In genomic region chr17:87055051-87055459, GRCm38 (mm10) we compare ENCODE assay signal across 10 mouse cellular contexts. TPM values are rescaled to one million over a fixed set of nuclear protein-coding genes. Genes with fewer than 3 reads are reported as not detected.
DNase-seq lines count a peak whose midpoint lies in the region; ATAC-seq and TF ChIP-seq lines count a peak whose summit lies in the region.
"Had no signal": no experiment of that assay in that cellular context is flagged by ENCODE, and none has a peak within 500 bp of the region (broad histone marks: within the 10 kb centered on the region; RNA-seq: fewer than 3 reads in every experiment).

No protein-coding gene starts in this region.

- H3K9ac ChIP-seq in forebrain, embryonic 16.5 days (replicated peaks; ENCODE audit: low read depth, low read length), result no peak overlapping the region
- H3K9ac ChIP-seq in forebrain, embryonic 13.5 days, result no peak overlapping the region
- H3K9ac ChIP-seq in kidney, embryonic 16.5 days (replicated peaks; ENCODE audit: low read length), result peak overlapping the region; percentile 44; the same call in 1 of the 2 replicates
- H3K9ac ChIP-seq in lung, postnatal 0 days (replicated peaks; ENCODE audit: low read depth), result no peak overlapping the region

- DNase-seq in adrenal gland, adult 2 months, result peak; percentile 90
- DNase-seq in gastrocnemius, postnatal 25 days, result peak; percentile 50
- DNase-seq in lung, postnatal 0 days (ENCODE audit: low spot score), result peak; percentile 27
- peak; percentile 38 for DNase-seq in right cerebral cortex, postnatal 25 days
- DNase-seq in urinary bladder, postnatal 25 days (ENCODE audit: low spot score), result no peak

- no peak overlapping the region for H3K27ac ChIP-seq in forebrain, embryonic 16.5 days (ENCODE audit: low read length)
- no peak overlapping the region for H3K27ac ChIP-seq in forebrain, embryonic 13.5 days
- H3K27ac ChIP-seq in kidney, embryonic 16.5 days (ENCODE audit: low read length), result peak overlapping the region; percentile 75
- H3K27ac ChIP-seq in lung, postnatal 0 days (ENCODE audit: low read length), result 0 out of 2 replicates have a peak overlapping the region, but pooled peaks have one; percentile 39

- no peak for TF ChIP-seq CTCF in lung, postnatal 0 days (IDR thresholded peaks at IDR 0.05)

- H3K4me1 ChIP-seq in forebrain, embryonic 16.5 days (replicated peaks; ENCODE audit: control insufficient read depth, insufficient read depth, low read length), result peaks cover 2% of the 10 kb centered on the region; the same call in 1 of the 2 replicates
- H3K4me1 ChIP-seq in forebrain, embryonic 13.5 days, result 0 out of 2 replicates have a peak, but pooled peaks cover 3% of the 10 kb centered on the region
- H3K4me1 ChIP-seq in kidney, embryonic 16.5 days (ENCODE audit: insufficient read depth, low read length), result peaks cover 28% of the 10 kb centered on the region
- H3K4me1 ChIP-seq in lung, postnatal 0 days (ENCODE audit: insufficient read depth, low read depth, low read length), result peaks cover 3% of the 10 kb centered on the region; the same call in 1 of the 2 replicates

- H3K27me3 ChIP-seq in forebrain, embryonic 16.5 days (replicated peaks; ENCODE audit: control insufficient read depth, insufficient read depth, low read length), result no peaks in the 10 kb centered on the region
- no peaks in the 10 kb centered on the region for H3K27me3 ChIP-seq in forebrain, embryonic 13.5 days
- no peaks in the 10 kb centered on the region for H3K27me3 ChIP-seq in kidney, embryonic 16.5 days (ENCODE audit: insufficient read depth, low read length)
- no peaks in the 10 kb centered on the region for H3K27me3 ChIP-seq in lung, postnatal 0 days (replicated peaks; ENCODE audit: insufficient read depth, low read length)
- H3K27me3 ChIP-seq: CH12.LX had no signal

- TF ChIP-seq EP300 in lung, postnatal 0 days (IDR thresholded peaks at IDR 0.05), result no peak

- ATAC-seq in forebrain, embryonic 16.5 days, result peak; percentile 34; the same call in 1 of the 2 replicates
- no peak for ATAC-seq in forebrain, embryonic 13.5 days
- peak; percentile 76 for ATAC-seq in kidney, embryonic 16.5 days (ENCODE audit: low FRiP score, low TSS enrichment)
- ATAC-seq in lung, postnatal 0 days, result peak; percentile 44; the same call in 1 of the 2 replicates

- WGBS in forebrain, embryonic 16.5 days, result 25% methylated on average over 5 of the region's 5 CpGs
- WGBS in forebrain, embryonic 13.5 days, result 35% methylated on average over 5 of the region's 5 CpGs
- WGBS in kidney, embryonic 16.5 days, result 12% methylated on average over 5 of the region's 5 CpGs
- WGBS in lung, postnatal 0 days, result 29% methylated on average over 5 of the region's 5 CpGs

- H3K4me3 ChIP-seq in forebrain, embryonic 16.5 days (replicated peaks; ENCODE audit: low read length), result no peak overlapping the region
- no peak overlapping the region for H3K4me3 ChIP-seq in forebrain, embryonic 13.5 days
- H3K4me3 ChIP-seq in kidney, embryonic 16.5 days (ENCODE audit: low read length), result no peak overlapping the region
- no peak overlapping the region for H3K4me3 ChIP-seq in lung, postnatal 0 days (ENCODE audit: low read depth, low read length)
- H3K4me3 ChIP-seq: megakaryocyte, embryonic 14.5 days had no signal

- no peaks in the 10 kb centered on the region for H3K36me3 ChIP-seq in forebrain, embryonic 16.5 days (ENCODE audit: control insufficient read depth, insufficient read depth)
- H3K36me3 ChIP-seq in forebrain, embryonic 13.5 days (ENCODE audit: poor library complexity, severe bottlenecking), result no peaks in the 10 kb centered on the region
- H3K36me3 ChIP-seq in kidney, embryonic 16.5 days (ENCODE audit: insufficient read depth, low read length), result no peaks in the 10 kb centered on the region
- H3K36me3 ChIP-seq in lung, postnatal 0 days (ENCODE audit: insufficient read depth, low read length), result no peaks in the 10 kb centered on the region

- H3K9me3 ChIP-seq in forebrain, embryonic 16.5 days (ENCODE audit: control insufficient read depth, low read length), result no peaks in the 10 kb centered on the region
- no peaks in the 10 kb centered on the region for H3K9me3 ChIP-seq in forebrain, embryonic 13.5 days (replicated peaks)
- H3K9me3 ChIP-seq in kidney, embryonic 16.5 days (ENCODE audit: low read length), result no peaks in the 10 kb centered on the region
- no peaks in the 10 kb centered on the region for H3K9me3 ChIP-seq in lung, postnatal 0 days (ENCODE audit: low read length)
- H3K9me3 ChIP-seq: megakaryocyte, embryonic 14.5 days had no signal

- no peak overlapping the region for H3K4me2 ChIP-seq in forebrain, embryonic 16.5 days (ENCODE audit: low read length)
- H3K4me2 ChIP-seq in forebrain, embryonic 13.5 days, result no peak overlapping the region
- no peak overlapping the region for H3K4me2 ChIP-seq in kidney, embryonic 16.5 days (replicated peaks; ENCODE audit: low read depth, low read length)
- no peak overlapping the region for H3K4me2 ChIP-seq in lung, postnatal 0 days (replicated peaks; ENCODE audit: low read depth, low read length)

RNA-seq across cellular contexts. Expression of gene Cript, which starts 29.7 kb away (rescaled TPM):
- 239 and 248 TPM in 2 replicates for polyA plus RNA-seq in forebrain, embryonic 16.5 days (2015; fragmentation: Nextera tagmentation; extraction: Ambion mirVana)
- 226 and 247 TPM in 2 replicates for polyA plus RNA-seq in forebrain, embryonic 13.5 days (2015; fragmentation: Nextera tagmentation; extraction: Ambion mirVana)
- total RNA-seq in adrenal gland, adult 2 months (2021), result 10 to 100 TPM; 62.2 to 72.8 TPM
- 1.9 and 2.2 TPM in 2 replicates for polyA plus RNA-seq in adrenal gland, adult 2 months (2012; rRNA removed)
- total RNA-seq in gastrocnemius, postnatal 25 days (2021), result 10 to 100 TPM; 38.5 to 41.4 TPM
- polyA plus RNA-seq in kidney, embryonic 16.5 days (2015; fragmentation: Nextera tagmentation; extraction: Ambion mirVana), result 136 and 140 TPM in 2 replicates
- 156 and 164 TPM in 2 replicates for polyA plus RNA-seq in lung, postnatal 0 days (2015; fragmentation: Nextera tagmentation; extraction: Ambion mirVana)

RNA-seq across cellular contexts. Expression of gene Pigf, which starts 29.8 kb away (rescaled TPM):
- polyA plus RNA-seq in forebrain, embryonic 16.5 days (2015; fragmentation: Nextera tagmentation; extraction: Ambion mirVana), result 31.2 and 32.4 TPM in 2 replicates
- polyA plus RNA-seq in forebrain, embryonic 13.5 days (2015; fragmentation: Nextera tagmentation; extraction: Ambion mirVana), result 38.7 and 40.5 TPM in 2 replicates
- 10 to 100 TPM; 11.6 to 18.8 TPM for total RNA-seq in adrenal gland, adult 2 months (2021)
- polyA plus RNA-seq in adrenal gland, adult 2 months (2012; rRNA removed), result 0.58 and 1.6 TPM in 2 replicates
- 1 to 10 TPM; 1.6 to 1.8 TPM for total RNA-seq in gastrocnemius, postnatal 25 days (2021)
- 37.9 and 41.5 TPM in 2 replicates for polyA plus RNA-seq in kidney, embryonic 16.5 days (2015; fragmentation: Nextera tagmentation; extraction: Ambion mirVana)
- 17.5 and 18.3 TPM in 2 replicates for polyA plus RNA-seq in lung, postnatal 0 days (2015; fragmentation: Nextera tagmentation; extraction: Ambion mirVana)

RNA-seq across cellular contexts. Expression of gene Socs5, which starts 52.4 kb away (rescaled TPM):
- polyA plus RNA-seq in forebrain, embryonic 16.5 days (2015; fragmentation: Nextera tagmentation; extraction: Ambion mirVana), result 11.7 and 12.6 TPM in 2 replicates
- 7.5 and 8.2 TPM in 2 replicates for polyA plus RNA-seq in forebrain, embryonic 13.5 days (2015; fragmentation: Nextera tagmentation; extraction: Ambion mirVana)
- total RNA-seq in adrenal gland, adult 2 months (2021), result 10 to 100 TPM; 60.2 to 96.4 TPM
- polyA plus RNA-seq in adrenal gland, adult 2 months (2012; rRNA removed), result 63.5 and 68.3 TPM in 2 replicates
- 10 to 100 TPM in 1 of 2 experiments, 1 to 10 TPM in 1; 9.1 to 11.5 TPM for total RNA-seq in gastrocnemius, postnatal 25 days (2021)
- polyA plus RNA-seq in kidney, embryonic 16.5 days (2015; fragmentation: Nextera tagmentation; extraction: Ambion mirVana), result 14.7 and 15.6 TPM in 2 replicates
- 9.5 and 10.5 TPM in 2 replicates for polyA plus RNA-seq in lung, postnatal 0 days (2015; fragmentation: Nextera tagmentation; extraction: Ambion mirVana)

Comparison
In these comparisons a context has a peak if more than half of its experiments do, and no peak if none do; other contexts are left out.
1. H3K27ac ChIP-seq: peak in kidney, embryonic 16.5 days (single experiment) and lung, postnatal 0 days (single experiment); none in forebrain, embryonic 16.5 days (single experiment) and forebrain, embryonic 13.5 days (single experiment).
2. RNA of gene Cript, which starts 29.7 kb away (polyA plus RNA-seq): 226 to 247 TPM in forebrain, embryonic 13.5 days, 239 to 248 TPM in forebrain, embryonic 16.5 days, 156 to 164 TPM in lung, postnatal 0 days and 136 to 140 TPM in kidney, embryonic 16.5 days; 1.9 to 2.2 TPM in adrenal gland, adult 2 months; every median in the first group is over 10 times any median in the second.